Mouse (Mus musculus) neural tube, embryonic 15.5 days (tissue): Measurements from ENCODE around the gene Rgs3. TPM values are rescaled to one million over a fixed set of nuclear protein-coding genes. Genes with fewer than 3 reads are reported as not detected.
A peak's percentile ranks its signal among the peaks of the same experiment; 100 is the strongest.

ENCODE experiments used
- ATAC-seq: fragments of 200-750 bp; cut with Nextera tagmentation; 2 replicates; pipeline ENCODE4 v1.8.0; 2017; ENCODE audit warnings: mild to moderate bottlenecking, moderate TSS enrichment, moderate library complexity; ENCODE audit not compliant: low FRiP score
- H3K27ac ChIP-seq: fragments of 300-500 bp; sonication (generic); replicated peaks from 2 replicates; pipeline ENCODE4 v1.5.1; 2015; ENCODE audit warnings: mild to moderate bottlenecking, inconsistent platforms
- H3K27me3 ChIP-seq: fragments of 300-500 bp; sonication (generic); replicated peaks from 2 replicates; pipeline ENCODE4 v1.6.1; 2015; ENCODE audit warnings: inconsistent platforms
- H3K36me3 ChIP-seq: fragments of 300-500 bp; sonication (generic); 2 replicates; pipeline ENCODE4 v1.6.1; 2015; ENCODE audit warnings: inconsistent platforms
- H3K4me1 ChIP-seq: fragments of 300-500 bp; sonication (generic); 2 replicates; pipeline ENCODE4 v1.6.1; 2015; ENCODE audit warnings: inconsistent platforms
- H3K4me2 ChIP-seq: fragments of 300-500 bp; sonication (generic); 2 replicates; pipeline ENCODE4 v1.6.1; 2015; ENCODE audit warnings: inconsistent platforms, mild to moderate bottlenecking, moderate library complexity
- H3K4me3 ChIP-seq: fragments of 300-500 bp; sonication (generic); replicated peaks from 2 replicates; pipeline ENCODE4 v1.5.1; 2015; ENCODE audit warnings: mild to moderate bottlenecking, inconsistent platforms
- H3K9ac ChIP-seq: fragments of 300-500 bp; sonication (generic); replicated peaks from 2 replicates; pipeline ENCODE4 v1.6.1; 2015; ENCODE audit warnings: mild to moderate bottlenecking, inconsistent platforms
- H3K9me3 ChIP-seq: fragments of 300-500 bp; sonication (generic); replicated peaks from 2 replicates; pipeline ENCODE4 v1.6.1; 2016; ENCODE audit warnings: inconsistent platforms
- WGBS: fragments of 180-500 bp; shearing (Covaris S2); methylation state at CpG from one replicate; pipeline ENCODE4 v1.1.7; 2015; ENCODE audit warnings: mixed read lengths; 5-methylcytosine and 5-hydroxymethylcytosine counted together
- polyA plus RNA-seq: library from polyadenylated mRNA; unstranded; fragments of >200 nt; fragmentation: Nextera tagmentation; extraction: Ambion mirVana; gene quantifications from 2 replicates; pipeline ENCODE4 v1.2.1, GENCODE M21; 2015

Rgs3 gene
- polyA plus RNA-seq, 1 experiment from 2014 or later = 49.2 TPM

DNA sequence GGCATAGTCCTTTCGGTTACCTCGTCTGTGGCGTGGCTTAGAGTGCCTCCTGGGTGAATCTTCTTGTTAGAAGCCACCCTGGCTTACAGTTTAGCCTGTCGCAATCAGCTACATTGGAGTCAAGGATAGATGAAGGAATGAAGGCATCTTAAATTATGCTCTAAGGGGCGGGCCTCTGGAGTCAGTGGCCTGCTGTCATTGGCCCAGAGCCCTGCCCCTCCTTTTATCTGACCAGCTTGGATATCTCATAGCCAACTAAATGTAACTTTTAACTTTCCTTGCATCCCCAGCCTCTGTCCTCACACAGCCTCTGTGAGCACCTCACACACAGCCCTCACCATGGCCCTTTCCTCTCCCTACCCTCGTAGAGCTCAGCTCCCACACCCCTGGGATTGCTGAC, 76.4 kb downstream of the Rgs3 start:
- no peak overlapping the region for H3K4me2 ChIP-seq
- H3K36me3 ChIP-seq = no peaks in the 10 kb centered on the region
- 0 out of 2 replicates have a peak, but pooled peaks cover 3% of the 10 kb centered on the region for H3K4me1 ChIP-seq
- no peak overlapping the region for H3K27ac ChIP-seq
- no peaks in the 10 kb centered on the region for H3K27me3 ChIP-seq
- WGBS = 88% methylated on average over 6 of the region's 6 CpGs
- ATAC-seq = no peak
- H3K9ac ChIP-seq = no peak overlapping the region
- H3K4me3 ChIP-seq = no peak overlapping the region
- no peaks in the 10 kb centered on the region for H3K9me3 ChIP-seq

DNA sequence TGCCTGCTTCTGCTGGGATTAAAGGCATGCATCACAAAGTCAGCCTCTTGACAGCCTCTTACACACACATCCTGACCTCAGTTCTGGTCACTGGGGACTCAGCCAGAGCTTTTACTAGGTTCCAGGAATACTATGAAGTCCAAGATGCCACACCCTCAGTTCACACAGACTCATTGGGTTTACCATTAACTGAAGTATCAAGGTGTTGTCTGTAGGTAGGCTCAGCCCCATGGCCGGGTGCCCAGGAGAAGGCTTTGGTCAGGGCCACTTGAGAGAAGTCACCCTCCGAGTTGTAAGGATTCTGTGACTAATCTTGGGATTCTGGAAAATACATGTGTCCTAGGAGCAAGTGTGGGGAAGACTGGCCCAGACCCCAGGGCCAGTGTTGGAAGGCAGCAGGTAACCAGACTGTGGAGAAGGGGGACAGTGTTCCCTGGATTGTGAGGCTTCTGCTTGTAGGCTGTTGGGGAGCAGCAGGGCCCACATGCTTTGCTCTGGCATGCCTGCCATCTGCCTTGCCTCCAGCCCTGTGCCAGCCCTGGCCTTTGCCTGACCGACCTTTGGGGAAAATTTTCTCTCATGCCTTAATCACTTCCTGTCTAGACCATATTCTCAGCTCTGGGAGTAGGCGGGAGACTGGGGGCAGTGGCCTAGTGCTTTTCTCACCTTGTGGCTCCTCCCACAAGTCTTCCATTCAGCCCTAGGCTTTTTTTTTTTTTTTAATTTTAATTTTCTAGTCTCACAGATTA, 78.4 kb downstream of the Rgs3 start:
- Histone ChIP-seq H3K4me1 (peaks cover 10% of the 10 kb centered on the region), H3K27ac (no peak overlapping the region), H3K9me3 (no peaks in the 10 kb centered on the region), H3K4me2 (no peak overlapping the region), H3K27me3 (no peaks in the 10 kb centered on the region), H3K36me3 (no peaks in the 10 kb centered on the region), H3K9ac (no peak overlapping the region), H3K4me3 (no peak overlapping the region)
- WGBS = 89% methylated on average over 4 of the region's 4 CpGs
- ATAC-seq = no peak

DNA sequence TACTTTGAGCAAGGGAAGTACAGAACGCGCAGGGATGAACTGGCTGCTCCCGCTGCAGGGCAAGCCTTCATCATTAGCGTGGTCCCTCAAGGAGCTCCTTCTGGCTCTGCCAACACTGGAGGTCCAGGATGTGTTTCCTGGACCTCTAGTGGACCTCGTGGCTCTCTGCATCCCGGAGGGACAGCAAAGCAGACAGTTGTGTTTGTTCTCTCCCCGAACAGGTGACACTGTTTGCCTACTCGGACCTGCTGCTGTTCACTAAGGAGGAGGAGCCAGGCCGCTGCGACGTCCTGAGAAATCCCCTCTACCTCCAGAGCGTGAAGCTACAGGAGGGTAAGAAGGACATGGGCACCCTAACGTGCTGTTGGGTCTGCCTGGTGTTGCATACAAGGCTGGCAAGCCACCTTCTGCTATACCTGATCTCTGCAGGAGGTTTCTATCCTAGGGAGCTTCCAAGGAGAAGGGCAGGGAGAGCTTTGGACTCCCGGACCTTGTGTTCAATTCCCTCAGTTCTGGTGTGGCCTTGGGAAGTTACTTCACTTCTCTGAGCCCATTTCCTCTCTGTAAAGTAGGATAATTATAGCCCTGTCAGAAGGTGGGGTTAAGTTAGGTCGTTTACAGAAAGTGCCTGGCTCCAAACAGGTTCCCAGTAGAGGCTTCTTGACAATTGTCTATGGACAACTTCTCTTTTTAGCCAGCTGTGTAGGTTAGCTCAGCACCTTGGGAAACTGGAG, 81.0 kb downstream of the Rgs3 start:
- WGBS = 73% methylated on average over 15 of the region's 15 CpGs
- Histone ChIP-seq H3K27ac (0 out of 2 replicates have a peak overlapping the region, but pooled peaks have one; percentile 9), H3K9ac (no peak overlapping the region), H3K36me3 (no peaks in the 10 kb centered on the region), H3K9me3 (no peaks in the 10 kb centered on the region), H3K4me1 (peaks cover 21% of the 10 kb centered on the region), H3K27me3 (no peaks in the 10 kb centered on the region), H3K4me3 (no peak overlapping the region), H3K4me2 (no peak overlapping the region)
- no peak for ATAC-seq

DNA sequence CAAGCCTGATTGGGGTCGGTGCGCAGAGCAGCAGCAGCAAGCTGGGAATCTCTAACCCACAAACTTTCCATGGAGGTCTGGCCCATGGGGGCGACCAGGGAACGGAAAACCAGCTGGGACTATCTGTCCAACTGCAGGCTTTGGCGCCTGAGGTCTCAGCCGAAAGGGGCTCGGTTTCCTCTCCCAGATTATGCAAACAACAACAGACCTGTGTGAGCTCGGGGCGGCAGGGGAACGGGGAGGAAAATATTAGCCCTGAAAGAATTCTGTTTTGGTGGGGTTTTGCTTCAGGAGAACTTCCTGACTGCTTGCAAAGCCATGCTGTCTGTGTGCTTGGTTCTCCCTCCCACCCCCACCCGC, 81.6 kb downstream of the Rgs3 start:
- H3K36me3 ChIP-seq = no peaks in the 10 kb centered on the region
- 59% methylated on average over 11 of the region's 11 CpGs for WGBS
- H3K27ac ChIP-seq = no peak overlapping the region
- H3K27me3 ChIP-seq = no peaks in the 10 kb centered on the region
- no peaks in the 10 kb centered on the region for H3K9me3 ChIP-seq
- ATAC-seq = no peak
- no peak overlapping the region for H3K4me2 ChIP-seq
- no peak overlapping the region for H3K4me3 ChIP-seq
- peaks cover 21% of the 10 kb centered on the region for H3K4me1 ChIP-seq
- no peak overlapping the region for H3K9ac ChIP-seq

DNA sequence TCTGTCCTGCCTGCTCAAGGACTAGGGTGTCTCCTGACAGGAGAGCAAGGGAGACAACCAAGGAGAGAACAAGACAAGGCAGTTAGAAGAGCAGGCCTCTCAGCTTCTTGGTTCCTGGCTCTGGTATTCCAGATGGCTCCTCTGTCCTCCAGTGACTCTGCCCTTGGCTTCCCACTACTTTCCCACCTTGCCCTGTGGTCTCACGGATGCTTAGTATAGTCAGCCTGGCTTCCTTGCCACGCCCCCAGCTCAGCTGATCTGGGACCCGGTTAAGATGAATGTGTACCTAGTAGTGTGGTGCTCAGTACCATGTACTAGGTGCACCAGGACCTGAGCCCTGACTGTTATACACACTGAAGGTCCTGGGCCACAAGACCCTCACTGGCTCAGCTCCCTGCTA, 82.0 kb downstream of the Rgs3 start:
- no peaks in the 10 kb centered on the region for H3K9me3 ChIP-seq
- H3K4me1 ChIP-seq = peaks cover 21% of the 10 kb centered on the region
- H3K9ac ChIP-seq = no peak overlapping the region
- no peaks in the 10 kb centered on the region for H3K27me3 ChIP-seq
- ATAC-seq = no peak
- 79% methylated on average over 3 of the region's 3 CpGs for WGBS
- H3K36me3 ChIP-seq = no peaks in the 10 kb centered on the region
- H3K4me2 ChIP-seq = no peak overlapping the region
- no peak overlapping the region for H3K4me3 ChIP-seq
- H3K27ac ChIP-seq = no peak overlapping the region

DNA sequence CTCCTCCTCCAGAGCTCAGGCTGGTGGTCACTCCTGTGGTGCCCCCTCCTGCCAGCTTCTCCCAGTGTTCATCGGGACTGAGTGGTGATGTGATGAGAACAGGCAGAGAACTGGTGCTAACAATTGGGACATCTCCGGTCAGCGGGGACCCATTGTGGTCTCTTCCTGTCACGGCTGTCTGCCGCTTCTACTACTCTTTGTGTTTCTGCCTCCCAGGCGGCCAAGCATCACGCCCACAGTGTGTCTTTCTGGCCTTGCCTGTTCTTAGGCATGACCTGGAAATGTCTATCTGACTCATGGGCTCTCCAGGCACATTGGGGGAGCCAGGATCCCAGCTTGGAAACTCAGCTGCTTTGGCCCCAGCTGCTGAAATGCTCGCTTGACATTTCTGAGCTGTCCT, 83.8 kb downstream of the Rgs3 start:
- H3K9ac ChIP-seq = no peak overlapping the region
- peaks cover 21% of the 10 kb centered on the region for H3K4me1 ChIP-seq
- no peak overlapping the region for H3K4me2 ChIP-seq
- H3K27me3 ChIP-seq = no peaks in the 10 kb centered on the region
- no peaks in the 10 kb centered on the region for H3K9me3 ChIP-seq
- no peaks in the 10 kb centered on the region for H3K36me3 ChIP-seq
- H3K4me3 ChIP-seq = no peak overlapping the region
- ATAC-seq = no peak
- no peak overlapping the region for H3K27ac ChIP-seq
- WGBS = 49% methylated on average over 8 of the region's 8 CpGs

DNA sequence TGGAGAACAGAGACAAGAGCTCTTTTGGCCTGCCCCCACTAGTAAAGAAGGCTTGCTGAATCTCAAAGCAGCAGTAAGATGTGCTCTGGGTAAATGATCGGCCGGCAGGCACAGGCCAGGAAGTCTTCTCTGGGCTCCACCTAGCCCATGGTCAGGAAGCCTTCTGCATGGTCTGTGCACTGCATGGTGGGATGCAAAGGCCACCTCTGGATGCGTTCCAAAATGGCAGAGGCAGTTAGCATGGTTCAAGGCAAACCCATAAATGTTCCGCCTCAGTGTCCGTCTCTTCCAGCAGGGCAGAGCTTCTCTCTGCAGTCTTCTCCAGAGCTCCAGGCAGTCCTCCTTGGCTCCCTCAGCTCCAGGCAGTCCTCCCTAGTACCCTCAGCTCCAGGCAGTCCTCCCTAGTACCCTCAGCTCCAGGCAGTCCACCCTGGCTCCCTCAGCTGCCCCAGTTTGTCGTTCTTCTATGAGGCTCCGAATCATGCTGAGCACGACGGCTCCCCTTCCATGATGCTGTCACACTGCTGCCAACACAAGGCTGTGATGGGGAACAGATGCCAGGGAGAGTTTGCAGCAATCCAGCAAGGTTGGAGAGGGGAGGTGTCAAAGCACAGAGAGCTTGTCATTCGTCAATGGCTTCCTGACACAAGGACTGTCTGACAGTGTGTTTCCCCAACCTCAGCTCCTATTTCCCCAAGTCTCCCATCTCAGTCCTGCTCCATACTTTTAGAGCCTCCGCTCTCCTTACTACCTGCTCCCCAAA, 84.6 kb downstream of the Rgs3 start:
- H3K4me3 ChIP-seq = no peak overlapping the region
- no peaks in the 10 kb centered on the region for H3K27me3 ChIP-seq
- H3K36me3 ChIP-seq = no peaks in the 10 kb centered on the region
- H3K27ac ChIP-seq = peak overlapping the region; percentile 37; the same call in 1 of the 2 replicates
- H3K4me1 ChIP-seq = peaks cover 21% of the 10 kb centered on the region
- peak; percentile 19; the same call in 1 of the 2 replicates for ATAC-seq
- no peaks in the 10 kb centered on the region for H3K9me3 ChIP-seq
- H3K9ac ChIP-seq = no peak overlapping the region
- no peak overlapping the region for H3K4me2 ChIP-seq
- 75% methylated on average over 11 of the region's 11 CpGs for WGBS

DNA sequence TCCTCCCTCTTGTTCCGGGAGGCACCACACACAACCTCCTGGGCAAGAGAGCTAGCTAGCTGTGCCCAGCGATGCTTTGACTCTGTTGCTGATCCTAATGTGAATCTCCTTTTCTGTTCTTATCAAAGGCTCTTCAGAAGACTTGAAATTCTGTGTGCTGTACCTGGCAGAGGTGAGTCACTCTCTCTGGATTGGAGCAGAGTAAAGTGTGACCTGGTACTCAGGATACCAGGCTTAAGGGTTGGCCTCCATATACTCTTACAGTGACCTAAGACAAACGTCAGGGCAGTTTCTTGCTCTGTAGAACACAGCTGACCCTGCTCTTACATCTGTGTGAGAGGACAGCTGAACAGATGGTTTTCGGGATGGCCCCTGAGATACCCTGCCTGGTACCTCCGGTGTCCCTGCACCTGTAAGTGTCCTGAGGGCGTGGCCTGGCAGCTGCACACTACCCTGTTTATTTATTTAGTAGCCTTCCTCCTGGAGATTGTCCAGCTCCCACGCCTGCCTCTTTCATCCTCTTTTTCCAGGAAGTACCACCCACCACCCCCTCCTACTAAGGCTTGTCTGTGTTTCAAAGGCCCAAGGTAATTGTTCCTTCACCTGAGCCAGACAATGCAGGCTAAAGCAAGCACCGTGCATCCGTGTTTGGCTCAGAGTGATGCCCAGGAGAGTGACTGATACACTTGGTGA, 87.1 kb downstream of the Rgs3 start:
- Histone ChIP-seq H3K36me3 (no peaks in the 10 kb centered on the region), H3K4me1 (peaks cover 17% of the 10 kb centered on the region), H3K9me3 (no peaks in the 10 kb centered on the region), H3K9ac (no peak overlapping the region), H3K27ac (no peak overlapping the region), H3K27me3 (no peaks in the 10 kb centered on the region), H3K4me3 (no peak overlapping the region), H3K4me2 (no peak overlapping the region)
- 75% methylated on average over 9 of the region's 9 CpGs for WGBS
- no peak for ATAC-seq

DNA sequence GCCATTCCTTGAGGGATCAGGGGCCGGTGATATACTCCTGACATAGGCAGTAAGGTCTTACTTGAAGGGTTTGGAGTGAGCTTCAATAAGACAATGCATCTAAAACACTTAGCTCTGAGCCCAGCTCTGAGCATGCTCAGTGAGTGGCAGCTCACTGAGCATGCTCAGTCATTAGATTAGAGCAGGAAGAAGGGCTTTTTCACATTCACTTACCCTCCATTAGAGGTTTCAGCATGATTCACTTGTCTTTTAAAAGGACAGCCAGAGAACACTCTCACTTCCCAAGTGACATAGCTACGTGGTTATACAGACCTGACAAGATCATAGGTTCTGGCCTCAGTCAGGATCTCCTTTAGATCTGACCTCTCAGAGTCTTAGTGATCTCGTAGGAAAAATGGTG, 89.2 kb downstream of the Rgs3 start:
- WGBS = 83% methylated on average over 3 of the region's 3 CpGs
- Histone ChIP-seq H3K4me3 (no peak overlapping the region), H3K36me3 (no peaks in the 10 kb centered on the region), H3K27ac (no peak overlapping the region), H3K9me3 (no peaks in the 10 kb centered on the region), H3K4me2 (no peak overlapping the region), H3K27me3 (no peaks in the 10 kb centered on the region), H3K9ac (no peak overlapping the region), H3K4me1 (peaks cover 17% of the 10 kb centered on the region)
- ATAC-seq = no peak

DNA sequence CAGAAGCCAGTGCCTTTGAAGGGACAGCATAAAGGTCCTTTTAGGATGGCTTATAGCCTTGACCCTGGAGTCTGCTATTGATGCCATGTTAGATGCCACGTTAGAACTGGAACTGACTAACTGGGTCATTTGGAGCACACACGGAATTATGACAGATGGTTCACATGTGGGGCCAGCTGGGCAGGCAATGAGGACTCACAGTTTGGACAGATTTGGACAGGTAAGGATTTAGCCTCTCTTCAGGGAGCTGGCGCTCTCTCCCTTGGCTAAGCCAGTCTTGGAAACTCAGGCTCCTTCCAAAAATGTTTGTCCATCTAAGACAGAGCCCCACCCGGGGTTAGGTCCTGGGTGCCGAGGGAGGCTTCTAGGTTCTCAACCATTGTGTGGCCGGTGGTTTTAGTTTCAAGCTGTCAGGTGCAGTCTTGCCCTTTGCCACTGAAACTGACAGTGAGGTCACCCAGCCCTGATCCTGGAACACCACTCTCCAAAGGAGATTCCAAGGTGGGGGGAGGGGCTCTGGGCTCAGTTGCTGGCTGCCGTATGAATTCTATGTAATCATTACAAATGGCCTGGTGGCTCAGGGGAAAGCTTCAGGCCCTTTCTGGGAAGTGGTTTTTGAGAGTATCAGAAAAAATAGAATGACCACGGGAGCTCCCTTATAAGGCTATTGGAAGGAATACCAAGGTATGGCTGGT, 90.0 kb downstream of the Rgs3 start:
- H3K9me3 ChIP-seq = no peaks in the 10 kb centered on the region

More for the DNA sequence above, 90.0 kb downstream of the Rgs3 start:
- 79% methylated on average over 8 of the region's 8 CpGs for WGBS
- no peak for ATAC-seq
- Histone ChIP-seq H3K4me2 (no peak overlapping the region), H3K9ac (no peak overlapping the region), H3K4me1 (peaks cover 11% of the 10 kb centered on the region; the same call in 1 of the 2 replicates), H3K4me3 (no peak overlapping the region), H3K27me3 (no peaks in the 10 kb centered on the region), H3K36me3 (no peaks in the 10 kb centered on the region), H3K27ac (no peak overlapping the region)
